Mouse (Mus musculus) midbrain, embryonic 13.5 days (tissue): Measurements from ENCODE around the gene Fabp3. TPM values are rescaled to one million over a fixed set of nuclear protein-coding genes. Genes with fewer than 3 reads are reported as not detected.

Source experiments
- ATAC-seq: fragments of 200-750 bp; cut with Nextera tagmentation; 2 replicates; pipeline ENCODE4 v1.8.0; 2017; ENCODE audit warnings: mild to moderate bottlenecking, moderate TSS enrichment, moderate library complexity
- H3K27ac ChIP-seq: fragments of 300-500 bp; sonication (generic); 2 replicates; pipeline ENCODE4 v1.5.1; 2015; ENCODE audit warnings: inconsistent platforms, mild to moderate bottlenecking, moderate library complexity
- H3K27me3 ChIP-seq: fragments of 300-500 bp; sonication (generic); 2 replicates; pipeline ENCODE4 v1.6.1; 2015; ENCODE audit warnings: mild to moderate bottlenecking, inconsistent platforms
- H3K36me3 ChIP-seq: fragments of 300-500 bp; sonication (generic); 2 replicates; pipeline ENCODE4 v1.6.1; 2015; ENCODE audit warnings: mild to moderate bottlenecking, inconsistent platforms
- H3K4me1 ChIP-seq: fragments of 300-500 bp; sonication (generic); replicated peaks from 2 replicates; pipeline ENCODE4 v1.6.1; 2015; ENCODE audit warnings: inconsistent platforms
- H3K4me2 ChIP-seq: fragments of 300-500 bp; sonication (generic); replicated peaks from 2 replicates; pipeline ENCODE4 v1.6.1; 2015; ENCODE audit warnings: moderate library complexity, mild to moderate bottlenecking, inconsistent platforms
- H3K4me3 ChIP-seq: fragments of 300-500 bp; sonication (generic); replicated peaks from 2 replicates; pipeline ENCODE4 v1.5.1; 2015; ENCODE audit warnings: mild to moderate bottlenecking, inconsistent platforms
- H3K9ac ChIP-seq: fragments of 300-500 bp; sonication (generic); replicated peaks from 2 replicates; pipeline ENCODE4 v1.6.1; 2015; ENCODE audit warnings: mild to moderate bottlenecking, inconsistent platforms
- H3K9me3 ChIP-seq: fragments of 300-500 bp; sonication (generic); 2 replicates; pipeline ENCODE4 v1.6.1; 2016; ENCODE audit warnings: mild to moderate bottlenecking, inconsistent platforms
- WGBS: fragments of 180-500 bp; shearing (Covaris S2); methylation state at CpG from one replicate; pipeline ENCODE4 v1.1.7; 2015; 5-methylcytosine and 5-hydroxymethylcytosine counted together
- polyA plus RNA-seq: library from polyadenylated mRNA; unstranded; fragments of >200 nt; fragmentation: Nextera tagmentation; extraction: Ambion mirVana; gene quantifications from 2 replicates; pipeline ENCODE4 v1.2.1, GENCODE M21; 2015

Fabp3 gene
- polyA plus RNA-seq, 1 experiment from 2014 or later, result 103 TPM

DNA sequence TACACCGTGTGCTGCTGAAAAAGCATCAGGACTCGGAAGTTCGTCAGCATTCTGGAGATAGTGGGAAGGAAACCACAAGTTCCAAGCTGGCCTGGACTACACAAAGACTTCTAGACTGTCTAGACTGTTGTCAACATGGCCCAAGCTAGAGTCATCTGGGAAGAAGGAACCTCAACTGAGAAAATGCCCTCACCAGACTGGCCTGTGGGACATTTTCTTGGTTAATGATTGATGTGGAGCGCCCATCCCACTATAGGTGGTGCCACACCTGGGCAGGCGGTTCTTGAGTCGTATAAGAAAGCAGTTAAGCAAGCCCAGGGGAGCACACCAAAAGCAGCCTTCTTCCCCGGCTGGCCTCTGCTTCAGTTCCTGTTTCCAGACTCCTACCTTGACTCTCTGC, 44.2 kb downstream of the Fabp3 start:
- no peak for ATAC-seq
- Histone ChIP-seq H3K27ac (no peak overlapping the region), H3K36me3 (peaks cover 68% of the 10 kb centered on the region), H3K9ac (no peak overlapping the region), H3K9me3 (0 out of 2 replicates have a peak, but pooled peaks cover 3% of the 10 kb centered on the region), H3K4me1 (no peaks in the 10 kb centered on the region), H3K4me2 (no peak overlapping the region), H3K4me3 (no peak overlapping the region), H3K27me3 (no peaks in the 10 kb centered on the region)
- 95% methylated on average over 7 of the region's 7 CpGs for WGBS

- Histone ChIP-seq H3K4me3 (no peak overlapping the region), H3K27me3 (no peaks in the 10 kb centered on the region), H3K27ac (no peak overlapping the region), H3K36me3 (peaks cover 23% of the 10 kb centered on the region), H3K9ac (no peak overlapping the region), H3K4me2 (no peak overlapping the region), H3K4me1 (peaks cover 28% of the 10 kb centered on the region), H3K9me3 (0 out of 2 replicates have a peak, but pooled peaks cover 3% of the 10 kb centered on the region)
- ATAC-seq, result no peak
Observed at GRCm38 (mm10) chr4:130357946-130358345, 49.6 kb downstream of the Fabp3 start.

DNA sequence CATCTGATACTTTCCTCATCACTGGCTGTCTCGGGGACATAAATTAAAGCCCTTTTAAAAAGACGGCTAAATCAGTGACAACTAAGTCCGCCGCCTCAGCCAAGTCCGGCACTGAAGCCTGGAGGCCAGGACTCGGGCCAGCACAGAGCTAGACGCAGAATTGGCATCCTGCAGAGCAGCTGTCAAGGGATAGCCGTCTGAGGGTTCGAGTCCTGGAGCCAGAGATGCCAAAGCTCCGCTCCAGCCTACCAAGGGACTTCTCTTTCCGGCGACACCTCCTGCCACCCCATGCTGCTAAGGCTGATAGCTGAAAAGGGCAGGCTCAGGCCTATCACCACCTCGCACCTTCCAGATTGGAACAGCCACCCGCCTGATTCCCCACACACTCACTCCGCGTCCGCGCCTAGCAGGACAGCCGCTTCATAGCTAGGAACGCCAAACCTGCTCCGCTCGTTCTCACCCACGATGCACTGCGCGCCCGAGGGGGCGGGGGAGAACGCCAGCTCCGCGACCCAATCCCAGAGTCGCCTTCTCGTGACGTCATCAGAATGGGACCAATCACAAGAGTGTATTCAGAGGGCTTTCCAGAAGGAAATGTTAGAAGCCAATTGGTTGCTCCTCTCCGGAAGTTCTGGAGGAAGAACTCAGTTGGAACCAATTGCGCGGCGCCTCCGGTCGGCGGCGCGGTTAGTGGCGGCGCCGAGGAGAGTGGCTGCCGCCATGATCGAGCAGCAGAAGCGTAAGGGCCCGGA, 51.3 kb downstream of the Fabp3 start, which contains the start of the genes Zcchc17 and Snrnp40:
Zcchc17 (minus strand) TSS at position 458 of the 752 bp plus-strand sequence.
Snrnp40 (plus strand) TSS at position 647 of the 752 bp plus-strand sequence.
- Histone ChIP-seq H3K4me3 (peak within 1 kb of the TSS; percentile 84), H3K27ac (peak within 1 kb of the TSS; percentile 77), H3K27me3 (no peaks in the 10 kb centered on the region), H3K9ac (peak within 1 kb of the TSS; percentile 89), H3K9me3 (0 out of 2 replicates have a peak, but pooled peaks cover 3% of the 10 kb centered on the region), H3K4me2 (peak within 1 kb of the TSS; percentile 78), H3K36me3 (peaks cover 31% of the 10 kb centered on the region), H3K4me1 (peaks cover 28% of the 10 kb centered on the region)
- ATAC-seq, result peak; percentile 99
- under 1% methylated on average over 49 of the region's 49 CpGs for WGBS

GRCm38 (mm10) chr4:130360238-130360590, 51.8 kb downstream of the Fabp3 start:
- Histone ChIP-seq H3K4me2 (peak overlapping the region; percentile 78), H3K4me3 (peak overlapping the region; percentile 84), H3K4me1 (peaks cover 28% of the 10 kb centered on the region), H3K36me3 (peaks cover 37% of the 10 kb centered on the region), H3K27ac (peak overlapping the region; percentile 67), H3K9me3 (0 out of 2 replicates have a peak, but pooled peaks cover 3% of the 10 kb centered on the region), H3K27me3 (no peaks in the 10 kb centered on the region), H3K9ac (peak overlapping the region; percentile 87)
- under 1% methylated on average over 19 of the region's 19 CpGs for WGBS
- ATAC-seq, result no peak

Other genes starting within 250 kb of the Fabp3 start
- gene Pef1, start 206.0 kb upstream of the Fabp3 start, polyA plus RNA-seq, result 65.3 and 72.0 TPM in 2 replicates
- 0.41 and 0.94 TPM in 2 replicates for gene Hcrtr1, start 169.2 kb upstream of the Fabp3 start, polyA plus RNA-seq
- gene Tinagl1, start 133.5 kb upstream of the Fabp3 start, polyA plus RNA-seq, result 2.4 and 2.5 TPM in 2 replicates
- 0.24 TPM in 1 of 2 replicates, not detected in the other for gene Gm853, start 86.2 kb upstream of the Fabp3 start, polyA plus RNA-seq
- 67.2 and 70.8 TPM in 2 replicates for gene Serinc2, start 29.4 kb upstream of the Fabp3 start, polyA plus RNA-seq
- gene Gm10570, start 79 bp downstream of the Fabp3 start, polyA plus RNA-seq, result 0.58 and 0.59 TPM in 2 replicates
- 84.6 and 87.4 TPM in 2 replicates for gene Zcchc17, start 51.3 kb downstream of the Fabp3 start, polyA plus RNA-seq
- 138 and 145 TPM in 2 replicates for gene Snrnp40, start 51.5 kb downstream of the Fabp3 start, polyA plus RNA-seq